Mouse (Mus musculus) limb, embryonic 13.5 days (tissue): ENCODE measurements at regions not wholly inside any gene's neighbourhood (a gene's known extent, or its start where the extent isn't known, plus 50 kb on each side); places are given as distances from the start of the nearest gene placed in this dataset.
A peak's percentile ranks its signal among the peaks of the same experiment; 100 is the strongest.

Source experiments
- ATAC-seq: fragments of 200-750 bp; cut with Nextera tagmentation; 2 replicates; pipeline ENCODE4 v1.8.0; 2017; ENCODE audit warnings: low read depth, moderate number of reproducible peaks, moderate TSS enrichment; ENCODE audit not compliant: low FRiP score
- H3K27ac ChIP-seq: fragments of 300-500 bp; sonication (generic); 2 replicates; pipeline ENCODE4 v1.5.1; 2015; ENCODE audit warnings: inconsistent platforms, mild to moderate bottlenecking, moderate library complexity
- H3K27me3 ChIP-seq: fragments of 300-500 bp; sonication (generic); 2 replicates; pipeline ENCODE4 v1.6.1; 2015; ENCODE audit warnings: mild to moderate bottlenecking, inconsistent platforms
- H3K36me3 ChIP-seq: fragments of 300-500 bp; sonication (generic); 2 replicates; pipeline ENCODE4 v1.6.1; 2015; ENCODE audit warnings: inconsistent platforms, mild to moderate bottlenecking, moderate library complexity
- H3K4me1 ChIP-seq: fragments of 300-500 bp; sonication (generic); 2 replicates; pipeline ENCODE4 v1.6.1; 2015; ENCODE audit warnings: inconsistent platforms
- H3K4me2 ChIP-seq: fragments of 300-500 bp; sonication (generic); replicated peaks from 2 replicates; pipeline ENCODE4 v1.6.1; 2015; ENCODE audit warnings: inconsistent platforms, mild to moderate bottlenecking, moderate library complexity
- H3K4me3 ChIP-seq: fragments of 300-500 bp; sonication (generic); 2 replicates; pipeline ENCODE4 v1.5.1; 2015; ENCODE audit warnings: moderate library complexity, mild to moderate bottlenecking, inconsistent platforms
- H3K9ac ChIP-seq: fragments of 300-500 bp; sonication (generic); 2 replicates; pipeline ENCODE4 v1.6.1; 2015; ENCODE audit warnings: mild to moderate bottlenecking, inconsistent platforms
- H3K9me3 ChIP-seq: fragments of 300-500 bp; sonication (generic); 2 replicates; pipeline ENCODE4 v1.6.1; 2016; ENCODE audit warnings: inconsistent platforms
- WGBS: fragments of 180-500 bp; shearing (Covaris S2); methylation state at CpG from one replicate; pipeline ENCODE4 v1.1.7; 2015; 5-methylcytosine and 5-hydroxymethylcytosine counted together

DNA sequence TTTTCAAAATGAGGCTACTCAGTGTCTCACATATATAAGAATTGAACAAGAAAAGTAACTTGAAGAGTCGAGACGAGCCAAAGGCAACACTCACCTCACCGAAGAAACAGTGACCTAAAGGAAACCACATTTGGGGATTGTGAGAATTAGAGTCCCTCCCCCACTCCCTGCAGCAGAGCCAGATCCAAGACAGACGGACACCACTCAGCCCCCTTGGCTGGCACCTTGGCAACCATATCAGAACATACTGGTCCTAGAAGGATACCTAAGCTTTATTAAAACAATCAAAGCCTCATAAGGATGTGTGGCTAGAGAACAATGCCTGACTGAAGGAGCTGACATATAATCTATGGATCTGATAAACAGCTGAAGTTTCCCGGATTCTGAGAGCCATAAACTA is 112.5 kb downstream of the Atp6v1g3 start:
- Histone ChIP-seq H3K27me3 (0 out of 2 replicates have a peak, but pooled peaks cover 5% of the 10 kb centered on the region), H3K9me3 (no peaks in the 10 kb centered on the region), H3K4me3 (no peak overlapping the region), H3K27ac (no peak overlapping the region), H3K4me1 (peaks cover 16% of the 10 kb centered on the region), H3K4me2 (no peak overlapping the region), H3K9ac (no peak overlapping the region), H3K36me3 (no peaks in the 10 kb centered on the region)
- WGBS: 18% methylated on average over 5 of the region's 5 CpGs
- peak; percentile 44; the same call in 1 of the 2 replicates for ATAC-seq

DNA sequence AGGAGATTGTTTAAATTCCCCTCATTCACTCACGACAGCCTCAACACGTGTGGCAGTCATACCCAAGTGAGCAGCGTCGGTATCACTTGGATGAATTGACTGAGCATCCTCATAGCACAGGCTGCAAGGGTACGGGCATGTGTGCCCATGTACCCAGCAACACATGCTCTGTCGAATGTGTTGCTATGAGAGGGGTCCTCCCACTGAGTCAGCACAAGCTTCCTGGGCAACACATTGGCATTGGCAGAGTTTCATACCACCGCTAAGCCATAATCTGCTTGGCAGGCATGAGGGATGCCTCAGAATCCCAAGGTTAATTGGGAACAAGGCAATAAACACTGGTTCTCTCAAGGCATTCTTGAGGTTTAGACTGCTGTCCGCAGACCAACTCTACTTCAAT is 115.1 kb downstream of the Atp6v1g3 start:
- no peak for ATAC-seq
- no peak overlapping the region for H3K4me3 ChIP-seq
- no peak overlapping the region for H3K9ac ChIP-seq
- H3K36me3 ChIP-seq: no peaks in the 10 kb centered on the region
- H3K27ac ChIP-seq: no peak overlapping the region
- peaks cover 16% of the 10 kb centered on the region for H3K4me1 ChIP-seq
- 91% methylated on average over 8 of the region's 8 CpGs for WGBS
- 0 out of 2 replicates have a peak, but pooled peaks cover 5% of the 10 kb centered on the region for H3K27me3 ChIP-seq
- H3K4me2 ChIP-seq: no peak overlapping the region
- H3K9me3 ChIP-seq: no peaks in the 10 kb centered on the region

DNA sequence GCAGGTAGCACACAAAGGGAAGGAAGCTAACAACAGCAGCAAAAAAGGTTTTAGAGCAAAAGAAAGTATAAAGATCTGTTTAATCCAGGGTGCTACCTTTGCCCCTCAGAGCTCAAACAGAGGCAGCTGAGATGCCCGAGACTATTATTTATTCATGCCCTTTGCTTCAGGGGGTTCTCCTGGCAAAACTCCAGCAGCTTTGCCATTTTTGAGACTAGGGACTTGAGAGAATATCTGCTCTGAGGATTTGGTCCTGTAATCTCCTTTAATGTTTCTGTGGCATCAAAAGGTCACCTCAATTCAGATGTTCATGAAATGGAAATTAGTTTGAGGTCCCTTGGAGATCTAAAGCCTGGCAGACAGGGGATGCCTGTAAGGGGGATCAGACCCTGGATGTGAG is 116.1 kb downstream of the Atp6v1g3 start:
- H3K4me1 ChIP-seq: peaks cover 13% of the 10 kb centered on the region
- H3K4me3 ChIP-seq: no peak overlapping the region
- no peak overlapping the region for H3K27ac ChIP-seq
- H3K27me3 ChIP-seq: 0 out of 2 replicates have a peak, but pooled peaks cover 5% of the 10 kb centered on the region
- H3K9me3 ChIP-seq: no peaks in the 10 kb centered on the region
- WGBS: 70% methylated on average over 1 of the region's 1 CpGs
- ATAC-seq: no peak
- H3K4me2 ChIP-seq: no peak overlapping the region
- no peak overlapping the region for H3K9ac ChIP-seq
- no peaks in the 10 kb centered on the region for H3K36me3 ChIP-seq

DNA sequence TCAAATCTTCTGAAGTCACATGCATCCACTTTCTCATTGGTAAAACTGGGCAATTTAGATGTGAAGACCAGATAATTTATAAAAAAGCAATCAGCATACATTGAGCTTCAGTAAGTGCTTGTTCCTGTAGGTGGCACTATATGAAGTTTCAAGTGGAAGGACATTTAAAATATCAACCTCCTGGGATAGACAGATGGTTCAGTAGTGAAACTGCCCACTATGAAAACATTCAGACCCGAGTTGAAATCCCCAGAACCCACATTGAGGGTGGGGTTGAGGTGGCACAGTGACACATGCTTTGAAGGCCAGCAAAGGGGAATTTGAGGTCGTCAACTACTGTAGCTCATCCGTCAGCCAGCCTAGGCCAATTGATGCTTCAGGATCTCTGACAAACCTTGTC is 145.1 kb downstream of the Atp6v1g3 start:
- Histone ChIP-seq H3K36me3 (no peaks in the 10 kb centered on the region), H3K4me1 (peaks cover 4% of the 10 kb centered on the region), H3K27ac (no peak overlapping the region), H3K4me2 (no peak overlapping the region), H3K27me3 (no peaks in the 10 kb centered on the region), H3K9ac (no peak overlapping the region), H3K4me3 (no peak overlapping the region), H3K9me3 (no peaks in the 10 kb centered on the region)
- ATAC-seq: no peak
- 72% methylated on average over 3 of the region's 3 CpGs for WGBS

DNA sequence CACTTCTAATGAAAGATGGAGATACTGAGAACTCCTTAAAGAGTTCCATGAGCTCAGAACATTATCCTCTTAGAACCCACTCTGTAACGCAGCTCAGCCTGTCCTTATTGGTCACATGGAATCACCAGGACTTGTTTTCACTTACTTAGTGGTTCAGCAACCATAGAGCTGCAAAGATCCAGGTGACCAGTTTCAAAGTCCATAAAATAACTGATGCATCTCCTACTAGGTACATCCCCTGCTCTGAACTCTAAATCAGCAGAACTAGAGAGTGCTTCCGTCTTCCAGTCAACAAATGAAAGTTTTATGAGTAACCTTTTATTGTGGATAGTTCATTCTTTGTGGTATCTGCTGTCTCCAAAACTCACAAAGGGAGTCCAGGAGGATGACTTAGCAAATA is 153.9 kb downstream of the Atp6v1g3 start:
- Histone ChIP-seq H3K4me1 (no peaks in the 10 kb centered on the region), H3K27ac (no peak overlapping the region), H3K9ac (no peak overlapping the region), H3K4me3 (no peak overlapping the region), H3K9me3 (no peaks in the 10 kb centered on the region), H3K36me3 (no peaks in the 10 kb centered on the region), H3K27me3 (no peaks in the 10 kb centered on the region), H3K4me2 (no peak overlapping the region)
- 85% methylated on average over 2 of the region's 2 CpGs for WGBS
- no peak for ATAC-seq
